Mouse (Mus musculus) natural killer cell, adult 2 months (primary cell): ENCODE data around the gene Islr.

Source experiments
- DNase-seq, 2 experiments: peaks; one replicate each; pipeline ENCODE4 v3.0.0; 2022; ENCODE audit warnings: low spot score in 2 of 2

Gene Islr

DNA sequence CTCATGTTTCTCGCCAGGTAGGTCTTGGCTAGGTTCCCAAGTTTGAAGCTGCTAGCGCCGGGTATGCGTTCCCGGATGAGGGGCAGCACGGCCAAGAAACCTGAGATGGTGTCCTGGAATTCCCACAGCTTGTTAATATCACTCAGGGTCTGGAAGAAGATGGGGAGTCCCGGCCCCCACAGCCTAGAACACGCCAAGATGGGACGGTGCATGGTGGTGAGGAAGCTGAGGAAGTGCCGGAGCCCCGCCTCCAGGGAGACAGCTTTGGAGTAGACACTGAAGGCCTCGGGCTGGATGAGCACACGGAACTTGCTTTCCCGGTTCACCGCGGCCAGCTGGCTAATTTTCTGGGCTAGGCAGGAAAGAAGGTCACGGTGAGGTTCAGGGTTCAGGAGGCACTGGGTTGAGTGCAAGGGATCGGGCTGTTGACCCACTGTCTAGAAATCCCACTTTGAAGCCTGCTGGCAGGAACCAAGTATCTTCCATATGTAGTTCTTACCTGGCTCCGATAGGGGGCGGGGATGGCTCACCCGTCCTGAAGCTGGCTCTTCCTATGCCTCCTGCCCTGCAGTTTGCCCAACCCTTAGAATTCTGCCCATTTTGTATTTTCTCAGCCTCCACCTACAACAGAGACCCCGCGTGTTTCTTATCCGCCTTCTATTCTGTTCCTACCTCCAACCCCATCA is 16.3 kb upstream of the Islr start:
- DNase-seq: peak in 1 of 2 experiments; percentile 41

DNA sequence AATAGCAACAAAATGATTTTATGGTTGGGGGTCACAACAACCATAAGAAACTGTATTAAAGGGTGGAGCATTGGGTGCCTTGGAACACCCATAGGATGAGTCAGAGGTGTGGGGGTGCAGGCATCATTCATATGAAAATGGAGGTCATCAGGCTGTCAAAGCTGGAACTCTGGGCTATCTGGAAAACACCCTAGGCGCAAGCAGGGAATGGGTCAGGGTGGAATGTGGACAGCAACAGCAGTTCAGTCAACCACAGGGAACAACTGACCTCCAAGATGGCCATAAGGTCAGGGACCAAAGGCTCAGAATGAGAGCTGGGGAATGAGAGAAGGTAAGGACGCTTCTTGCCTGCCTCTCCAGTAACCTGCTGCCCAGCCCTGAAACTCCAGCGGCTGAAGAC is 14.4 kb upstream of the Islr start:
- no peak for DNase-seq

DNA sequence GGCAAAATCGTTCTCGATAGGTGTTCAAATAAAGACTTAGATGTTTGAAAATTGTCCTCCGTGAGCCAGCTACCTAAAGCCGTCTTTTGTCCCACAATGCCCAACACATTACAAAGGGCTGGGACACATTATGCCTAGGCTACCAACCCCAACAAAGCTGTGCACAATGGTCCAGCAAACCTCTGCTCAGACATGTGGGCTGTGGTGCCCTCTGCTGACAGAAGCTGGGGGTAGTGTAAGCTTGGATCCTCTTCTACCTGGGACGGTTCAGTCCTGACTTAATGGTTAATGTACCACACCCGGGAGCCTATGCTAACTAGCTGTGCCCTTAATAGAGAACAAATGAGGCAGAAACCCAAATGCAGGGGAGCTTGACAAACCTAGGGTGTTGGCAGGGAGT is 12.3 kb upstream of the Islr start:
- no peak for DNase-seq

DNA sequence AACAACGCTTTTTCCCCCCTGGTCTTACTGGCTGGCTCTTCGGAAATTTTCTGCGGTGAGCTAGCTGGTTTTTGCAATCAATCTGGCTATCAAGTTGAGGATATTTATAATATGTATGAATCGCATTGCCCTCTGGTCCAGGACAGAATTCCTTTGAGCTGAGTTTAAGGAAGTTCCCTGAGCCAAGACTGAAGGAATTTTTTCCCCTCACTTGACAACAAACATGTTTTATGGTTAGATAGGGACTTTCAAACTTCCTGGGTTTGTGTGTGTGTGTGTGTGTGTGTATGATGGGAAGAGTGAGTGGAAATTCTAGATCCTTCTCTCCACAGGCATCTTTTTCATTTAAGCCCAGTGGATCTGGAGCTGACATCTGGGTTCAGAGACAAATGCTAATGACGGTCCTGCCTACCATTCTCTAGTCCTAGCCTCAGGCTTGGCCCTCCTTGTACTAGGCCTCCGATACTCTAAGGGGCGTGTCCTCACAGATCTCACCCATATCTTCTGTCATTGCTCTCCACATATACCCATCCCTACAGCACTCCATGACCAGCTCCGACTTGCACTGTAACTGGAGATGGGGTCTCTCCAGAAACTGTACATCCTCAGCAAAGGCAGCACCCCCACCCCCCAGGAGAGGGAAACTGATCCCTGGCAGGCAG is 10.5 kb upstream of the Islr start:
- DNase-seq: no peak

- DNase-seq: no peak
Observed at GRCm38 (mm10) chr9:58213865-58214264, 9.8 kb upstream of the Islr start.

GRCm38 (mm10) chr9:58213377-58213776 is 9.3 kb upstream of the Islr start:
- DNase-seq: no peak

- no peak for DNase-seq
Observed at GRCm38 (mm10) chr9:58210304-58210627, 6.2 kb upstream of the Islr start.

DNA sequence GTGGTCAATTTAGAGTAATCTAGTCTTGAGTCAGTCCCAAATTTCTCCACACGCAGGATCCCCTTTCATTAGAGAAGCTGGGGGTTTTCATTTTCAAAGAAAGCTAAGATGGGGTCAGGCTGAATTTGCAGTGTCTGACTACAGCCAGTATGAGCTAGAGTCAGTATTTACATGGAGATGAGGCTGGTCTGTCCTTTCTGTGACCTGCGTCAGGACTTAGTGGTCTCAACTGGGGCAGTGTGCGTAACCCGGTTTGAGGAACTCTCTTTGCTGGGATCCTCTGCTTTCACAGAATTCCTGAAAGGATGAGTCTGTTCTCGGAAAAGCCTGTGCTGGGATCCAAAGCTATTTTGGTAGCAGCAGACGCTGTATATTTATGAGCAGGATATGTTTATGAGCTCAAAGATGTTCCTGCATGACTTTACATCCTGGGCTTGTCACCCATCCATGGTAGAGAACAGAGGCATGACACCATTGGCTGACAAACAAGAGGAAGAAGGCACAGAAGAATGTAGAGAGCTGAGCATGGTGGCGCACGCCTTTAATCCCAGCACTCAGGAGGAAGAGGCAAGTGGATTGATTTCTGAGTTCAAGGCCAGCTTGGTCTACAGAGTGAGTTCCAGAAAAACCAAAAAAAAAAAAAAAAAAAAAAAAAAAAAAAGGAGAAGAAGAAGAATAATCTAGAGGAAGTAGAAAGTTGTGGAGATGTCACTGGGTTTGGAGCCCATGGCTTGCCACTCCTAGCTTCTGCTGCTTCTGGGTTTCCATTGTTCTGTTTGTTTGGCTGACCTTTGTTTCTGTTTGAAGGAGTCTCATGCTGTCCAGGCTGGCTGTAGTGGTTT is 5.6 kb upstream of the Islr start:
- DNase-seq: no peak

DNA sequence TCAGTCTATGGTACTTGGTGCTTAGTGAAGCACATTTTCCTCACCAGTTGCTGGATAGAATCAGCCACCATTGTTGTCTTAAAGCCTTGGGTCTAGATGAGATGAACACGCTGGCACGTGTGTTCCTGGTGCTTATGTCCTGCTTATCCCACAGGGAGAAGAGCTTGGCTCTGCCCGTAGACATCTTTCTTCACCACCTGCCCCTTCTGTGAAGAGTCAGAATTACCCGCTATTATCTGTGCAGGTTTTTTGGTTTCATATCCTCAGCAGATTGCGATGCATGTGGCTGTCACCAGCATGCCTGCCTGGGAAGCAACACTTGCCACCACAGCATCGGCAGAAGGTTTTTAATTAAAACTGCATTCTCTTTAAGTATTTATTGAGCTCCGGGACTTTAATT is 1.9 kb upstream of the Islr start:
- DNase-seq: no peak

DNA sequence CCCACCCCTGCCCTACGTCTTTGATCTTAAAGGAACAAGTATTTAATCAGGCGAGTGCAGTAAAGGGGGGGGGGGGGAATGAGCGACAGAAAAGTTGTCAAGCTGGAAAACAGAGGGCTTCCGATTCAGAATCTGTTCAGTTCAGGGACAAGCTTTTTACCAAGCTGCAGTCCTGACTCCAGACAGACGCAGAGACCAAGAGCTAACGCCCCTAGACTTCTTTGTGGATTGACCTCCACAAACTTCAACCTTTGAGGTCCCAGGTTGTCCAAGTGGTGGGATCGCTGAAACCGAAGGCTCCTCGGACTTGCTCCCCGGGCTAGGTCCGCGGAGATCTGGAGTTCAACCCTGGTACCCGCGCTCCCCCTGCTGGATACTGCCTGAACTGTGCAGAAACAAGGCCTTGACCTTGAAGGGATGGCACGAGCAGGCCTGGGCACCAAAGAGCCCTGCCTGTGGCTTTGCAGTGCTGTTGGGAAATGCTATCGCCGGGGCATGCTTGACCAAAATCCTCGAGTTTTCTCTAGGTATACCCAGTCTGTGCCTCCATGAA is 418 bp upstream of the Islr start:
- peak; percentile 77 to 88 for DNase-seq

- no peak for DNase-seq
Observed at GRCm38 (mm10) chr9:58202676-58203453, 1.2 kb downstream of the Islr start.

GRCm38 (mm10) chr9:58201861-58202549 is 2.1 kb downstream of the Islr start:
- no peak for DNase-seq

DNA sequence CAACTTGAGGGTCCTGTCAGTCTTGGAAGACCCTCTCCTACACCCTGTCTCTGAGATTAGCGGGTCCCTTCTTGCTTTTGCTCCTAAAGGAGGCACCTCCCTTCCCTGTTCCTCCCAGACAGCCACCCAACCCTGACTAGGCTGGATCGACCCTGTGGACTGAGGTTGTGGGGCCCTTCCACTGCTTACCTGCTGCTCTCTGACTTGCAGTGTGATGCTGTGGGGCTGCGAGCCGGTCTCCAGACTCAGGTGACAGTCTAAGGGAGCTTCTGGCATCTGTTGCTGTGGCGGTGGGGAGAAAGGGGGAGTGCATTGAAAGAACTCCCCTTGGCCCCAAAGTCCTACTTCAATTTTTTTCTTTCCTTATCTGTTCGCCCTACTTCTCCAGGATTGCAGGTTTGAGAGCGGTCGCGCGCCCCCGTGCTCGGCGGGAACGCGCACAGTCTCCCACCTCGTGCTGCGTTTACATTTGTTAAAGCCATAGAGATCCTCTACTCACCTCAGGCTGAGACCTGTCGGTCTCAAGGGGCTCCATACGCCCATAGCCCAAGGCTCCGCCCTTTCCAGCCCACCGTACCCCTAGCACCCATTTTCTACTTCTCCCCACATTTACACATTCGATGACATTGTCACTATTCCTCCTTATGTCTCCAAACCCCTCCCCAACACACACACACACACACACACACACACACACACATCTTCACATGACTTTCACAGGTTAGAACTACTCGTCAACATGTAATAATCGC is 2.8 kb downstream of the Islr start:
- DNase-seq: no peak

DNA sequence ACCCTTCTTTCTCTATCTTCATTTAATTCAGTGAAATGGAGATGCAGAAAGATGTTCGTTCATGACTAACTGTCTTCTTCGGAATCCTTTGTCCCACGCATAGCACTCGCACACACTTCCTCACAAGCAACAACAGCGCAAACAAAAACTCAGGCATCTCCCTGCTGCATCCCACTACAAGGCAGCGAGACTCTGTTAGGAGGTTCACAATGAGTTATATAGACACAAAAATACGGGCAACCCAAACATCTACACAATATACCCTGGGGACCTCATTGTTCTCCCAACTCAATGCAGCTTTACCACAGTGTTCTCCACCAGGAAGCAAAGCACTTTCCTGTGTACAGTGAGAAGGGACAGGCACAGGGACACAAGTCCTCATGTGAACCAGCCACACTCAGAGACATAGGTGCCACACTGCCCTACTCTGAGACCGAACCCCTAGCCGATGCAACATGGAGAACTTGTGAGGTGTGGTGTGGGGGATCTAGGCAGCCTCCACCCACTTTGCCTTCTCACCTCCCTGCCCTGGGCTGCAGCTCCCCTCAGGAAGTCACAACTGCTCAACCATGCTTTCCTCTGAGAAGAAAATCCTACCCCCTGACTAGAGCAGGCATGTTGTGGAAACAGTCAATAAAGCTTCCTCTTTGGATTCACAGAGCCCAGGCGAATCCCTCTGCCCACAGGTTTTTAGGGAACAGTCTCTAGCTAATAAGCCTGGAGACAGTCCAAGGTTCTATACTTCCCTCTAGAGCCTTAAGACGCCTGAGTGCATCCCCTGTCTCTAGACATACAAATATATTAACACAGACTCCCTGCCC is 3.6 kb downstream of the Islr start:
- no peak for DNase-seq

DNA sequence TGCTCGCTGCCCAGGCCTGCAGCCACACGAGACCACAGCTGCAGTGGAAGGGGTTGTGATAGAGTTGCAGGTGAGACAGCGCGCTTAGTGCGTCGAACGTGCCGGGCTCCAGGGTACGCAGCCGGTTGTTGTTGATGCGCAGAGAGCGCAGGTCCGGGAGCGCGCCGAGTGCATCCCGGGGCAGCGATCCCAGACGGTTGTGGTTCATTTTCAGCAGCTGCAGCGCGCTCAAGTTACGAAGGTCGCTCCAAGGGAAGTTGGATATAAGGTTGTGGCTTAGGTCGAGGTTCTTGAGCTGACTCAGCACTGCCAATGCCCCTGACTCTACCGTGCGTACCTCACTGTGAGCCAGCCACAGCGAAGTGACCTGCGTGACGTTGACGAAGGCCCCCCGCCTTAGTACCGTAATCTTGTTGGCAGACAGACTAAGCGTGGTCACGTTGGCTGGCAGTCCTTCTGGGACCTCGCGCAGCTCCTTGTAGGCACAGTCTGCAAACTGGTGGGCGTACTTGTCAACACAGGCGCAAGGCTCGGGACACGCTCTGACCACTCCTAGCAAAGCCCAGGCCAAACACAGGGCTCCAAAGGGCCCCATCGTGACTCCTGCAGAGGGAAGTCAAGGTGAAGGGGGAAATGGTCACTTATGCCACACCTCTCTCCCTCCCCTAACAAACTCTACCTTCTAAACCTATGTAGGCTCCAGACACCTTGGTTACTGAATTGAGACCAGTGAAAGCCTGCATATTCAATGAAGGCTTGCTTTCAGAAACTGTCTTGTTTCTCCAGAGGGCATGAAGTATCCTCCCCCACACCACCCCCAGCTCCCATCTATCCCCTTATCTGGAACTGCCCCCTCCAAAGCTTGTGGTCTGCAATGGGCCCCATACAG is 4.5 kb downstream of the Islr start:
- no peak for DNase-seq

DNA sequence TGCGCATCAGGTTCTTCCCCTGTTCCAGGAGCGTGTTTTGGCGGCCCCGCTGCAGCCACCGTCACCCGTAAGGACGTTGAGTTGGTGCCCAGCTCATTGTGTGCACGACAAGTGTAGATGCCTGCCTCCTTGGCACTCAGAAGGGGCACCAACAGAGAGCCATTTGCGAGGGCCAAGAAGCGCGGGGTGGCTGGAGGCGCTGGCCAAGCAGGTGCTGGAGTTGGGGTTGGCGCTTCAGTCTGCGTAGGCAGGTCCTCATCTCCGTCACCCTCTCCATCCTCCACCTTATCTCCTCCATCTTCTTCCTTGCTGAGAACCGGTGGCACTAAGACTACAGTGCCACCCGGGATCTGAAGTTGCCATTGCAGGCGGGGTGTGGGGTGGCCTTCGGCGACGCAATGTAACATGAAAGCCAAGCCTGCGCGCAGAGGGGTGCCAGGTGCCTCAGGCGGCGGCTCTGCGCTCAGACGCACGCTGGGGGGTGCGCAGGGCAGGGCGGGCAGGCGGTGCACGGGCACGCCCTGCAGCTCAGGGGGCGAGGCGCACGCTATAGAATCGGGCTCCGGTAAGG is 5.2 kb downstream of the Islr start:
- DNase-seq: peak in 1 of 2 experiments; percentile 24

- DNase-seq: peak in 1 of 2 experiments; percentile 57
Observed at GRCm38 (mm10) chr9:58197781-58198701, 6.1 kb downstream of the Islr start.
